Mouse (Mus musculus) E14TG2a.4 (cell line): Measurements from ENCODE around the gene Cygb.

Experiments used
- CTCF ChIP-seq: conservative IDR thresholded peaks from 2 replicates; pipeline ENCODE4 v1.5.1; 2014; ENCODE audit warnings: low read length
- NANOG ChIP-seq: IDR thresholded peaks from 2 replicates; pipeline ENCODE4 v1.6.1; 2014; ENCODE audit warnings: borderline replicate concordance, low read length, mixed read lengths

DNA sequence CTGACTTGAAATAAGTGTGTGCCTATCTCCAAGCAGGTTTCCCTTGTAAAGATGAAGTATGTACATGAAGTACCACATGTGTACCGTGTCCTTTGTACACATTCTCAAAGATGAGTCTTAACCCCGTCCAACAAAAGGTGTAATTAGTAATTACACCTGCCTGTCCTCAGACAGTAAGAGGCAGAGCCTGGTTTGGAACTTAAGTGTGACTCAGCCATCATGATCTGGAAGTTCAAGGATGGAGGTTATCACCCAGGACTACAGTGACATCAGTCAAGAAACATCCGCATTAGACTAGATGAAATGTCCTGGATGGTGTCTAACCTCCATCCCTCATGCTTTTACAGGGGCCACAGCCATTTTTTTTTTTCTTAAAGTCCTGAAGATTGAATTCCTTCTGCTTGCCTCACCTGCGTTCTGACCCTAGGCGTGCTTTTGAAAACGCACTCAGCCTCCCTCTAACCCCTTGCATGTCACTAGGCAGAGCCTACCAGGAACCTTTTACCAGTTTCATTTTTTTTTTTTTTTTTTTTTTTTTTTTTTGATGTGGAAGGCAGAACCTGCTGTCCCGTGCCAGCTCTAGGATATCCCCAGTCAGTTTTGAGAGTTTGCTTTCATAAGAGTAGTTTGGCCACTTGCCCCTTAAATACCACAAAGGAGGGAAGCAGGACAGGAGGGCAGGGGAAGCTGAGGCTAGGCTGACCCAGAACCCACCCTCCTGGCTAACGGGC is 23.8 kb upstream of the Cygb start:
- TF ChIP-seq CTCF (no peak), NANOG (no peak)
